Mouse (Mus musculus) ES-E14 (cell line): Measurements from ENCODE around the gene Tbxa2r. TPM values are rescaled to one million over a fixed set of nuclear protein-coding genes. Genes with fewer than 3 reads are reported as not detected.

Experiments
- DNase-seq: peaks from one replicate; pipeline ENCODE4 v3.0.0-alpha.2; 2013; ENCODE audit warnings: low read depth, low spot score
- H3K27ac ChIP-seq: 2 replicates; pipeline ENCODE4 v1.5.1; 2012; ENCODE audit warnings: low read depth, mild to moderate bottlenecking, low read length, moderate library complexity, mixed read lengths; ENCODE audit not compliant: poor library complexity, insufficient read depth, severe bottlenecking
- H3K36me3 ChIP-seq: 2 replicates; pipeline ENCODE4 v1.6.1; 2012; ENCODE audit warnings: mild to moderate bottlenecking, low read length, moderate library complexity, mixed read lengths; ENCODE audit not compliant: control insufficient read depth, poor library complexity, insufficient read depth, severe bottlenecking
- H3K4me1 ChIP-seq, 2 experiments: fragments of 150-350 bp in 1 of 2; sonication (generic) in 1 of 2; 2 replicates each; pipeline ENCODE4 v1.6.1; 2012; ENCODE audit warnings: low read length in 2 of 2, mild to moderate bottlenecking in 1 of 2, mixed read lengths in 1 of 2; ENCODE audit not compliant: control insufficient read depth in 2 of 2, insufficient read depth in 2 of 2, poor library complexity in 1 of 2
- H3K4me3 ChIP-seq, 2 experiments: fragments of 150-350 bp in 1 of 2; sonication (generic) in 1 of 2; 2 replicates each; pipeline ENCODE4 v1.5.1; 2012; ENCODE audit warnings: low read length in 2 of 2, low read depth in 1 of 2, mild to moderate bottlenecking in 1 of 2, mixed read lengths in 1 of 2; ENCODE audit not compliant: insufficient read depth in 1 of 2, poor library complexity in 1 of 2, severe bottlenecking in 1 of 2
- H3K9ac ChIP-seq: 2 replicates; pipeline ENCODE4 v1.6.1; 2012; ENCODE audit warnings: low read depth, mild to moderate bottlenecking, low read length, mixed read lengths; ENCODE audit not compliant: poor library complexity, insufficient read depth, severe bottlenecking
- H3K9me3 ChIP-seq: fragments of 150-350 bp; sonication (generic); 2 replicates; pipeline ENCODE4 v1.6.1; 2012; ENCODE audit warnings: low read depth, mild to moderate bottlenecking, low read length; ENCODE audit not compliant: control insufficient read depth, insufficient read depth
- CHD2 ChIP-seq: IDR thresholded peaks from 2 replicates; pipeline ENCODE4 v1.6.1; 2014; ENCODE audit warnings: mild to moderate bottlenecking, low read depth, low read length, inconsistent platforms
- HCFC1 ChIP-seq: IDR thresholded peaks from 2 replicates; pipeline ENCODE4 v1.6.1; 2012; ENCODE audit warnings: low read length, inconsistent platforms, borderline replicate concordance; ENCODE audit not compliant: insufficient read depth
- MAFK ChIP-seq: IDR thresholded peaks from 2 replicates; pipeline ENCODE4 v1.6.1; 2014; ENCODE audit warnings: mild to moderate bottlenecking, low read depth, low read length, inconsistent platforms; ENCODE audit not compliant: insufficient read depth
- ZC3H11A ChIP-seq: IDR thresholded peaks from 2 replicates; pipeline ENCODE4 v1.6.1; 2012; ENCODE audit warnings: low read depth, mild to moderate bottlenecking, inconsistent platforms, low read length, borderline replicate concordance
- ZNF384 ChIP-seq: IDR thresholded peaks from 2 replicates; pipeline ENCODE4 v1.6.1; 2012; ENCODE audit warnings: low read depth, low read length, inconsistent platforms
- in situ Hi-C, 2 experiments: fragments of 600-800 bp; cut with MboI; formaldehyde crosslinking; loops; one replicate each; pipeline ENCODE4 v1.15.1; 2025; ENCODE audit warnings: low sequenced_read_pairs in 2 of 2, inconsistent platforms in 1 of 2; ENCODE audit not compliant: unreplicated experiment in 2 of 2
- total RNA-seq: library from RNA; depleted of rRNA; stranded (reverse); fragments of 300-350 nt; gene quantifications from 2 replicates; pipeline ENCODE4 v1.2.3, GENCODE M21; 2012

Tbxa2r gene
- total RNA-seq, 1 experiment: 2.3 TPM

DNA sequence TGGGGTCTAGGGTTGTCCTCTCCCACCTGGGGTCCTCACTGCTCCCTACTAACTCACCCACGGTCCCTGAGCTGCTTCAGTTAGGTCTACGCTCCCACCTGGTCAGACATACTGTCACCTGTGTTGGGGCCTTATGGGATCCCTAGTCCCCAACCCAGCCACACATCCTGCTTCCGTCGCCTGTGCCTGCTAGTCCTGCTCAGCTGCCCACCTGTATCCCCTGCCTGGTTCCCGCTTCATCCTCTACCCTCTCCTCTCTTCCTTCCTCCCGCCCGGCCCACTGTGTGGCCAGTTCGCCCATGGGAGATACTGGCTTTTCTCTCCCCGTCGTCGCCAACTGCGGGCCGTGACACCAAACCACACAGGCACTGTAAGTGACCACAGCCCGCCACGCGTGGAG is 12.9 kb upstream of the Tbxa2r start:
- no peak for DNase-seq
- in situ Hi-C loops: no loop called here
- Histone ChIP-seq H3K27ac (no peak overlapping the region), H3K4me1 (peaks cover 0 to 15% of the 10 kb centered on the region in 2 experiments; a peak in 2 of 4 replicates), H3K4me3 (no peak overlapping the region), H3K9ac (no peak overlapping the region), H3K9me3 (no peaks in the 10 kb centered on the region), H3K36me3 (peaks cover 42% of the 10 kb centered on the region)
- no peak for TF ChIP-seq CHD2
- no peak for TF ChIP-seq ZC3H11A
- TF ChIP-seq ZNF384: no peak
- no peak for TF ChIP-seq HCFC1
- TF ChIP-seq MAFK: no peak

GRCm38 (mm10) chr10:81316338-81317060 is 12.0 kb upstream of the Tbxa2r start:
- no peak for DNase-seq
- Histone ChIP-seq H3K36me3 (peaks cover 38% of the 10 kb centered on the region), H3K27ac (peak overlapping the region; percentile 6; the same call in 1 of the 2 replicates), H3K4me1 (peaks cover 0 to 15% of the 10 kb centered on the region in 2 experiments; a peak in 2 of 4 replicates), H3K9me3 (no peaks in the 10 kb centered on the region), H3K4me3 (peak overlapping the region; percentile 35 to 60; a peak in 3 of 4 replicates), H3K9ac (peak overlapping the region; percentile 21)
- in situ Hi-C loops: no loop called here
- TF ChIP-seq ZNF384 (no peak), ZC3H11A (no peak), HCFC1 (no peak), CHD2 (no peak), MAFK (no peak)

- DNase-seq: peak; percentile 83
- Histone ChIP-seq H3K9me3 (no peaks in the 10 kb centered on the region), H3K36me3 (peaks cover 36% of the 10 kb centered on the region), H3K27ac (no peak overlapping the region), H3K9ac (peak overlapping the region; percentile 42; the same call in 1 of the 2 replicates), H3K4me3 (peak overlapping the region; percentile 35 to 60), H3K4me1 (peaks cover 0 to 15% of the 10 kb centered on the region in 2 experiments; a peak in 2 of 4 replicates)
- in situ Hi-C loops: no loop called here
- TF ChIP-seq CHD2: no peak
- TF ChIP-seq MAFK: no peak
Measured at GRCm38 (mm10) chr10:81317273-81317672, 11.3 kb upstream of the Tbxa2r start.

GRCm38 (mm10) chr10:81318589-81319329 is 9.8 kb upstream of the Tbxa2r start:
- Histone ChIP-seq H3K27ac (no peak overlapping the region), H3K4me1 (peaks cover 0 to 22% of the 10 kb centered on the region in 2 experiments; a peak in 2 of 4 replicates), H3K36me3 (peaks cover 41% of the 10 kb centered on the region), H3K4me3 (no peak overlapping the region), H3K9me3 (no peaks in the 10 kb centered on the region), H3K9ac (peak overlapping the region; percentile 83; the same call in 1 of the 2 replicates)
- TF ChIP-seq CHD2: no peak
- TF ChIP-seq ZC3H11A: no peak
- no peak for TF ChIP-seq HCFC1
- no peak for TF ChIP-seq MAFK
- no peak for TF ChIP-seq ZNF384
- in situ Hi-C loops: no loop called here
- no peak for DNase-seq
